Mouse (Mus musculus): ENCODE data around the gene Tm9sf4. TPM values are rescaled to one million over a fixed set of nuclear protein-coding genes. Genes with fewer than 3 reads are reported as not detected.

Tm9sf4 gene
- polyA plus RNA-seq, 1 experiment, result 32.9 TPM

DNA sequence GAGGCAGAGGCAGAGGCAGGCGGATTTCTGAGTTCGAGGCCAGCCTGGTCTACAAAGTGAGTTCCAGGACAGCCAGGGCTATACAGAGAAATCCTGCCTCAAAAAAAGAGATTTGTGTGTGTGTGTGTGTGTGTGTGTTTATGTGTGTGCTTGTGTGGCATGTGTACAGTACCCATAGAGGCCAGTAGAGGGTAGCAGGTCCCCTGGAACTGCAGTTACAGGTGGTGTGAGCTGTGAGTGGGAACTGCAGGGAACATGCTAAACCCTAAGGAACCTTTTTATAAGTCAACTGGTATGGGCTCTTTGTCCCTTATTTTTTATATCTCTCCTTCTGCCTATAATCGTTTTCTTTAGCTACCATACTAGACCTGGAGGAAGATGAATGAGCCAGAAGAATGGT lies 3.8 kb upstream of the Tm9sf4 start:
- no peak for DNase-seq (ENCODE audit: low spot score)

DNA sequence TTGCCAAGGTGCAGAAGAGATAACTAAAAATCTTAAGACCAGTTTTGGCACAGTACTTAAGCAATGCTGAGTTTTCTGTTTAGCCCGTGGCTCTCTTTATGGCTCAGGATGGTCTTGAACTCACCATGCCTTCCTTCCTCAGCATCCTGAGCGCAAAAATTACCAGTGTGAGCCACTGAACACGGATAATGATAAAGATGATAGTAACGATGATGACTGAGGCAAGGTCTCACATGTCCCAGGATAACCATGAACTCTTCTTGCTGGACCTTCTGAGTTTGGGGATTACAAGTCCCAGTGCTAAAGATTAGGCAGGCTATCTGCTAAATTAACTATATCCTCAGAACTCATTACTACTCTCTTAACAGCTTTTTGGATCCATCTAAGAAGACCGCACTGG lies 970 bp upstream of the Tm9sf4 start:
- DNase-seq (ENCODE audit: low spot score), result no peak

DNA sequence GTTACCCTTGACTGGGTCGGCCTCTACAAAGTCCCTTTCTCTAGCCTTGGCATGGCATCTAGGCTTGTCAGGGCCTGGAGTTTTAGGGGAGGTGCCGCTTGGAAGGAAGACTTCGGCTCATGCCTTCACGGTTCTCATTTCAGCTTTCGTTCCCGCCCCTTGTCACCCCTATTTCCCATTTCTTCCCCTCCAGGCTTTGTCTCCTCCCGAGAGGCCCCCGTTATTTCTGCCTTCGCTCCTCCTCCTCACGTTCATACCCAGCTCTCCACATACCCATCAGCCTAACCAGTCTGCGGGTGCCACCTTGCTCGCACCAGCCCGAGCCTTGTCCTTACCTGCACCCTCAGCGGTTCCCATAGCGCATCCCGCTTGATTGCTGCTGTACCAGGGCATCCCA lies 579 bp downstream of the Tm9sf4 start:
- DNase-seq (ENCODE audit: low spot score), result no peak

DNA sequence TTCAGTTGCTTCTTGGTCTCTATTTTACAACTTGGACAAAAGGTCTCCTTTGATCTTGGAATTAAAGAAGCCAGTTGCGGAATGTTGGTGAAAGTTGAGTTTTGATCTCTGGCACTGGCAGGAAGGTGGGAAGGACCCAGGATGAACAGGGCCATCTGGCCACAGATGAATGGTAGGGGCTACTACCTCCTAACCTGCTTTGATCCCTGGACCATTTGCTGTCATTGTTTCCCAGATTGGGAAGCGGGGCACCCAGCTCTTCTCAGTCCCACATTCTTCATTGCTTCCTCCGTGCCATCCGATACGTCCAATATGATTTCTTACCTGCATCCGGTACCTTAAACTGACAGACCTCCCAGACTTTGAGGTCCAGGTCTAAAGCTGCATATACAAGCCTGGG lies 6.0 kb downstream of the Tm9sf4 start:
- DNase-seq (ENCODE audit: low spot score), result no peak

DNA sequence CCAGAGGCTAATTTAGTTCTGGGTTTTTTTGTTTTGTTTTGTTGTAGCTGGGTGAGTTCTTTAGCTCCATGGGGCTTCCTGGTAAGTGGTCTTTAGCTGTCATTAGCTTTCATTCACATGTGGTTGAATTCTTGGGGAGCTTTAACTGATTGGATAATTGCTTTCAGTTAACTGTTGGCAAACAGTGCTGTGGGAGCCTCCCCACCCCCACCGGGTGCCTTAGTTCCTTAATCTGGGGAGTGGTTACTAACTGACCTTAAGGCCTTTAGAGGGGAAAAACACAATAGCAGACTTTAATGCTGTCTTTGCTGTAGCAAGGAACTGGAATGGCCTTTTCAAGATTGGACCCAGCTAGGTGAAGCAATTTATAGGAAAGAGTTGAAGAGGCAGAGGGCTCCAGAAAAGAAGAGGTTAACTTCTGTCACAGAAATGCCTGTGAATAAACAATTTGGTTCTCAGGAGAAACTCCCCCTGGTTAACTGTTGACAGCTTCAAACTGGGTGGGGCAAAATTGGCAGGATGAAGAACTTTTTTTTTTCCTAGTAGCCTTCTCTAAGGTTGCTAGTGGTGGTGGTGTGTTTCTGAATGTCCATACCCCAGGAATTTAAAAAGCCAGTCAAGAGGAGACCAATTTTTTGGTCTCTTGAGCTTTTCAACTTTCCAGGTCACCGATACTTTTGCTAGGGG lies 7.2 kb downstream of the Tm9sf4 start:
- no peak for DNase-seq (ENCODE audit: low spot score)

DNA sequence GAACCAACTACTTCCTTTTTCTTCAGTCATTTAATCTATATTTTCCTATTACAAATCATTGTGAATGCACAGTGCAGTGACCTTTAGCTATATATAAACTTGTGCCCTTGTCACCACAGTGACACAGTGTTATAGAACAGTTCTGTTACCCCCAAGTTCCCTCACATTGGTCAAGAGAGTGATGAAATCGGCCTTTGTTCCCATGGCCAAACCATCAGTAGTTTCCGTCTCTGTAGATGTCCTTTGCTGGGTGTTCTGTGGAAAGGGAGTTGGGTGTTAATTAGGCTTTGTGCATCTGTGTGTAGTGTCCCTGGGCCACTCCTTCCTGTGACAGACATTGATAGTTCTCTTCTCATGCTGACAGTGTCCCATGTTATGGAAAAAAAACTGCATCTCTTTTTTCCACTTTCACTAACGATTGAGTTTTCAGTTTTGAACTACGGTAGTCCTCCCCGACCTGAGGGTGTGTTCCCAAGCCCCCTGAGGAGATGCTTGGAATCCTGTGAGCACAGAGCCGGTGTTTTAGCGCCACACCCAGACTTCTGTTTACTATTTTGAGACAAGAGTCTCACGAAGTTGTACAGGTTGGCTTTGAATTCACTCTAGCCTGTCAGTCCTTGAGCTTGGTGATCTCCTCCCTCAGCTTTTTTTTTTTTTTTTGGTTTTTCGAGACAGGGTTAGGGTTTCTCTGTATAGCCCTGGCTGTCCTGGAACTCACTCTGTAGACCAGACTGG lies 9.6 kb downstream of the Tm9sf4 start:
- no peak for DNase-seq (ENCODE audit: low spot score)

DNA sequence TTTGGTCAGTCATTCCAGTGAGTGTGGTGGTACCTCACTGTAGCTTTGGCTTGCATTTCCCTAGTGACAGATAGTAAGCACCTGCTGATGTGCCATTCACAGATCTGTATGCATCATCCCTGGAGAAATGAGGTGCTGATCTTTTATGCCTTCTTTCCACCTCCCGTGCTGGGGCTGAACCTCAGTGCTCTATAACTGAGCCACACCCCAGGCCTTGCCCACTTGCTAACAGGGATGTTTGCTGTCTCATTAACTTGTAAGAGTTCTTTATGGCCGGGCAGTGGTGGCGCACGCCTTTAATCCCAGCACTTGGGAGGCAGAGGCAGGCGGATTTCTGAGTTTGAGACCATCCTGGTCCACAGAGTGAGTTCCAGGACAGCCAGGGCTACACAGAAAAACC lies 10.9 kb downstream of the Tm9sf4 start:
- DNase-seq (ENCODE audit: low spot score), result no peak

DNA sequence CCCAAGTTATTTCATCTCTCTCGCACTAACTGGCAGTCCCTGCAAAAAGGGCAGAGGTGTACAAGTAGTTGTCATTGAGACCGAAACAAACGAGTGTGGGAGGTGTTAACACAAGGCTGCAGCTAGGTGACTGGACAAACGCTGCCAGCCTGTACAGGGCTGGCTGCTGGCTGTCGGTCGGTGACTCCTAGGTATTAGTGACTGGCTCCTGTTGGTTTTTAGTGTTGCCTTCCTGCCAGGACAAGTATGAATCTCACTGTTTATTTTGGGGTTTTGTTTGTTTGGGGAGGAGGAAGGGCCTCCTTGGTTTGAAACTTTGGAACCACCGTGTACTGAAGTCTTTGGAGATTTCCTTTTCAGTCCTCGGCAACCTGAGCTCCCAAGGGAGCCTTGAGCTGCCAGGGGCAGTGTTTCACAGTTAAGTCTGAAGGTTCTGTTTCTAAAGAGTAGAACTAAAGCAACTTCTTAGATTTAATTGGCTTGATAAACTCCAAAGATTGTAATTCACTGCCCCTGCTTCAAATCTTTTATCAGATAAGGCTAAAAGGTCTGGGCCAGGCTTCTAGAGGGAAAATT lies 15.0 kb downstream of the Tm9sf4 start:
- no peak for DNase-seq (ENCODE audit: low spot score)

DNA sequence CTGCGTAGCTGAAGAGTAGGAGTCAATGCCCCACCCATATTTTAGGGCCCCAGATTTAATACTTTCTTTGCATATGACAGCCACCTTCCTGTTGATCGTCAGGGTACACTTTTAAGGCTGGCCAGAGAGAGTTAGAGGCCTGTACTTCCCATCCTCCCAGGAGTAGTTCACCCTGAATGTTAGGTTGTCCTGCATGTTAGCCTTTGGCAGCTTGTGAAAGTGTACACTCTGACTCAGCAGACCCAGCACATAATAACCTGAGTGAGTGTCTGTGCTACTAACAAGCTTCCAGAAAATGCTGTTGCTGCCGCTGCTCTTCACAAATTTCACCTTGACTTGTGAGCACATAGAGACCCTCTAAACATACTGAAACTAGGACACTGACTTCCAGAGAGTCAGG lies 16.1 kb downstream of the Tm9sf4 start:
- no peak for DNase-seq (ENCODE audit: low spot score)

DNA sequence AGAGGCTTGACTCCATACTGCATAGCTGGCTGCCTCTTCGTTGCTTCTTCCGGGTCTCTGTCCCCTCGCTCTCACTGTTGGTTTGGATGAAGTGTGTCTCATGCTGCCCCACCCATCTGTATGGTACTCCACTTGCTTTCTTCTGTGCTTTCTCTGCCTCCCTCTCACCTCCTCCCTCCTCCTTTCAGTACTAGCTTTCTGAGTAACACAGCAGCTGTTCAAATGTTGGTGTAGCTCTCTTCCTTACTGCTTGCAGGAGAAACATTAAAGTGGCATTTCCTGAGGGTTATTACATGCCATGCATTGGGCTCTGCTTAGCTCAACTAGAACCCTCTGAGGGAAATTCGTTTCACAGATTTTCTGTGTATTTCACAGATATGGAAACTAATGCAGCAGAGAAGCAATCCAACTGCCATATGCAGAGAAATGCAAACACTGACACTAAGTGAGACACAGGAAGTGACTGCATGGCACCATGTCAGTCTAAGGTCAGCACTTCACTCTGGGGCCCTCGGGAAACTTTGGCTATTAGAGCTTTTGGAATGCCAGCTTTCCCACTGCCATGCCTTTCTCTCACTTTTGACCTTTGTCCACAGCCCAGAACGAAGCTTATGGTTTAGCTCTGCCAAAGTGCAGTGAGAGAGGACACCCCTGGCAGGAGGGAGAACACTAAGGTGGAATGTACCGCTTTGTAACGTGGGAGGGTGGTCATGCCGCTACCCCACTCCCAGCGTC lies 18.2 kb downstream of the Tm9sf4 start:
- no peak for DNase-seq (ENCODE audit: low spot score)

DNA sequence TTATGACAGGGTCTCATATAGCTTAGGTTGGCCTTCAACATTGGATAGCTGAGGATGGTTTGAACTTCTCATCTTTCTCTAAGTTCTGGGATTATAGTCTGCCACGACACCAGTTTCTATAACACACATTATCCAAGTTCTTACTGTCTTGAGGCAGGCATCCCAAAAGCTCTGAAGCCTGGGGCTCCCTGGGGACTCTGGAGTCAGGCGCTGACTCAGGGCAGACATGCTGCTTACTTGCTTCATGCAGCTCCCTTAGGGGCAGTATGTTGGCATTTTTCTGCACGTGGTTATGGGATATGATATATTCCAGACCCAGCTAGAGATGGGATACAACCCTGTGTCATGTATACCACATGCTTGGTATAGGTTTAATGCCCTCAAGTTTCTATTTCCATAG lies 18.9 kb downstream of the Tm9sf4 start:
- DNase-seq (ENCODE audit: low spot score), result no peak

DNA sequence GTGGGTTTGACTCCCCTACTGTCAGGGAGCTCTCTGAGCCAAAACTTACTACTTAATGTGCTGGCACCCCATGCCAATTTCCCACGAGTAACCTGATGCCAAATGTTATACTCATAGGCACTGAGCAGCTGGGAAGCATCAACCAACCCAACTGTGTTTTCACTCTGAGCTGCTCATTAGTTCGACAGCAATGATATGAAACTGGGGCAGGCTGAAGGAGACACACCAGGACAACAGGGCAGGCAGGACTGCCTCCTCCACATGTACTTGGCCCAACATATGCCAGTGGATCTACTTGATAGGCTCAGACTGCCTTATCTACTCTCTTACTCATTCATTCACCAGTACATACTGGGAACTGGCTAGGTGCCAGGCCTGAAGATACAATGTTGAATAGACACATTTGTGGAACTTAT lies 25.1 kb downstream of the Tm9sf4 start:
- DNase-seq (ENCODE audit: low spot score), result no peak

DNA sequence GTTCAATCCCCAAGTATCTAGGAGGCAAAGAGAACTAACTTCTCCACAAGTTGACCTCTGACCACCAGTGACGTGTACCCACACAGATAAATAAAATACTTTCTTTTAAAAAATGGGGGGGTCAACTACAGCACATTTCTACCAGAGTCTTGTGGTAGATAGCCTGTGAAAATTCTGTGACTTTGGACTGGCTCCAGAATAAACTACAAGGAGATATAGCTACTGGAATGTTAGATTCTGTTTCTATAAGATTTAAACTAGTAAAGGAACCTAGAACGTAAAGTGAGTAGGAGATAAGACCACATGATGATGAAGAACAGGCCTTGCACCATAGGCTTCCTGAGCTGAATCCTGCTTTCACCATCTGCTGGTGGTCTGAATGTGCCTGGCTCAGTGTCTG lies 26.7 kb downstream of the Tm9sf4 start:
- no peak for DNase-seq (ENCODE audit: low spot score)

DNA sequence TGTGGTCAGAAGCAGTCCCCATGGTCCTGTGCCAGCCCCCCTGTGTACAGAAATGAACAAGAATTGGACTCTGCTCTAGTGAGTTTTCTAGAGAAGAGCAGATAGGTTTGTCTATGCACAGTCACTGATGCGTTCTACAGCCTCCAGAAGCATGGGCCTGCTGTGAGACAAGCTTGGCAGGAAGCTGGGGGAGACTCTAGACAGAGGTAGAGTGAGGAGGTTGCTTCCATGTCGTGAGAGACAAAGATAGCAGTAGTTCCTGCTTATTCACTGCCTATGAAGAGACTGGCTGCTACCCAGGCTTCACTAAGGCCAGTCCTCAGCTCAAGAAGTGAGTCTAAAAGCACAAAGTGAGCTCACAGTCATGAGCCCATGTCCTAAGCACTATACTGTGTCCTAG lies 30.1 kb downstream of the Tm9sf4 start:
- no peak for DNase-seq (ENCODE audit: low spot score)

DNA sequence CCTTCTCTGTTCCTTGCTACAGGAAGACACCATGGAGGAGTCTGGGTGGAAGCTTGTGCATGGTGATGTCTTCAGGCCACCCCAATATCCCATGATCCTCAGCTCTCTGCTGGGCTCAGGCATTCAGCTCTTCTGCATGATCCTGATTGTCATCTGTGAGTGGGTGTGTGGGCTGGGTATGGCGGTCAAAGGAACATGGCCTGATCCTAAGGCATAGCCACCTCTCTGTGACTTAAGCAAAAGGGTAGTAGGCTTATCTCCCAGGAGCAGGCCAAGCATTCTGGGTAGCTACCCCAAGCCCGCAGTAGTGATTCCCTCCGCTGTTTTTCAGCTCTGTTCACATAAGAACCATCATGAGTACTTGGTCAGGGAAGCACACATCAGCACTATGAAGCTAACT lies 33.2 kb downstream of the Tm9sf4 start:
- no peak for DNase-seq (ENCODE audit: low spot score)

DNA sequence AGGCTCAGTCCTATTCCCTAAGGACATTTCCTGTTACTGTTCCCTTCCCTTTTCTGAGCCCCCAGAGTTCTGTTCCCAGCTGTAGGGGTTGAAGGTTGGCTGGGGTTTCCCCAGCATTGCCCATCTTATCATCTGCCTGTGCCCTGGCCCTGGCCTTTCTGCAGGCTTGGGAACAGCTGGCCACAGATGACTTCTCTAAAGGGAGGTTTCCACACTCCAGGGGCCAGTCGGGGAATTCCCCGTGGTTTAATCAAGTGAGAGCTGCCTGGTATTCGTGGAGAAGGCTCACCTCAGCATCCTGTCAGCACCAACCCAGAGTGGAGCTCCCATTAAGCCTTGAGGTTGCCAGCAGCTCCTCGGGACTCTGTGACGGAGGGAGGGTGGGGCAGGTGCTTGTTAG lies 37.4 kb downstream of the Tm9sf4 start:
- DNase-seq (ENCODE audit: low spot score), result no peak

DNA sequence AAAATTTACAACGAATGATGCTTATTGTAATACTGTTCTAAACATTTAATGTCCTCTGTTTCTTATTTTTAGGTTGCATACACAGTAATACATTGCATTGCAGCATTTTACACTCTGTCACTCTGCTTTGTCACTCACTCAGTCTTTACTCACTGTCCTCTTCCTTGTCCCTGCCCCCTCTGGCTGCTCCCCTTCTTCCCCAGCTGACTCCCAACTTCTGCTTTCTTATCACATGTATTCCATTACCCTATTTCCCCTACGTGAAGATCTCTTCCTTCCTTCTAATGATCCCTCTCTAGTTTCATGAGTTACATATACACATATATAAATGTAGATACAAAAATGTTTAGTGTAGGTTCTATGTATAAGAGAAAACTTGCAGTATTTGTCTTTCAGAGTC lies 38.0 kb downstream of the Tm9sf4 start:
- DNase-seq (ENCODE audit: low spot score), result no peak

DNA sequence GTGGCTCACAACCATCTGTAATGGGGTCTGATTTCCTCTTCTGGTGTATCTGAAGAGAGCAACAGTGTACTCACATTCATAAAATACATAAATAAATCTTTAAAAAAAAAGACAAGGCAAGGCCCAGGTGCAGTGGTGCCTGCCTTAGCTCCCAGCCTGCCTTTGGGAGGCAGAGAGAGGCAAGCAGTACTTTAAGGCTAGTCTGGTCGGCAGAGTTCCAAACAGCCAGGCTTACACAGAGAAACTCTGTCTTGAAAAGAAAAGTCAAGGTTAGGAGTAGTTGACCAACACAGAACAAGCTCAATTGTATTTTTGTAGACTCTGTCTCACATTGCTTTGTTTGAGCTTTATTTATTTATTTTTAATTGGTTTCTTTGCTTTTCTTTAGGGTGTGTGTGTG lies 41.7 kb downstream of the Tm9sf4 start:
- DNase-seq (ENCODE audit: low spot score), result no peak

DNA sequence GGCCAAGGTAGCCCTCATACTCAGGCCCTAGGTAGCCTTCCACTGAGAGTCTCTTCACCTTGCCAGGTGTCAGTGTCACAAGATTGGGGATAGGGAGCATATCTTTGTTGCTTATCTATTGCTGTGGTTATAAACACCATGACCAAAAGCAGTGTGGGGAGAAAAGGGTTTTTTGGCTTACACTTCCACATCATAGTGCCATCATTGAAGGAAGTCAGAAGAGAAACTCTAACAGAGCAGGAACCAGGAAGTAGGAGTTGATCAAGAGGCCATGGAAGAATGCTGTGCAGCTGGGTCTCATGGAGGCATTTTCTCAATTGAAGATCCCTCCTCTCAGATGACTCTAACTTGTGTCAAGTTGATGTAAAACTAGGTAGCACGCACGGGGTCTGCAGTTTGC lies 47.0 kb downstream of the Tm9sf4 start:
- DNase-seq (ENCODE audit: low spot score), result no peak

DNA sequence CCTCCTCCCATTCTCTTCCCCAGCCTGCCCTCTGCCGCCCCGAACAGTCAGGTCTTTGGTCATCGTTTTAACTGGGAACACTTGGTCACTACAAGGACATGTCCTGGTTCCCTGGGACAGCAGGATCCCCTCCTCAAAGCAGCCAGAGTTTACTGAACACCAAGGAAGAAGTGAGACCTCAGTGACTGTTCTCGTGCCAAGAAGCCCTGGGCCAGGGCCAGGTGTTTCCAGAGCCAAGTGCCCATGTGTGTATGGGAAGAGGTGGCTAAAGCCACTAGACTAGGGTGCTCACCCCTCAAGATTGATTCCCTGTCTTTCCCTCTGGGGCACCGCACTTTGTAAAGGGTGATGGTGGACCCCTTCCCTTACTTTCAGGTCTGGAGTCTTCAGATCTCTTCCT lies 48.2 kb downstream of the Tm9sf4 start:
- DNase-seq (ENCODE audit: low spot score), result no peak

DNA sequence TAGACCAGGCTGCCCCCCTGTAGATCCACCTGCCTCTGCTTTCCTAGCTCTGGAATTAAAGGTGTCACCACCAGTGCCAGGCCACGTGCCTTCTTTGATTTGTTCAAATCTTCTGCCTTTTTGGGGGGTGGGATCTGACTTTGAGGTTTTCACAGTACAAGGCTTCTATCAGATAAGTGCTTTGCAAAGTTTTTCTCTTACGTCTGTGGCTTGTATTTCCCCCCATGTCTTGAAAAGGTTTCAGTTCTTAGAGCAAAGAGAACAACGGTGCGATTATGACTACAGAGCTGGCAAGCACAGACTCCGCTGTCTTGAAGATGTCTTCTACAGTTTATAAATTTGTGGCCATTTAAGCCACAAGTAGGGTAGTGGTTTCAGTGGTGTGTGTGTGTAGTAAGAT lies 50.3 kb downstream of the Tm9sf4 start:
- no peak for DNase-seq (ENCODE audit: low spot score)

DNA sequence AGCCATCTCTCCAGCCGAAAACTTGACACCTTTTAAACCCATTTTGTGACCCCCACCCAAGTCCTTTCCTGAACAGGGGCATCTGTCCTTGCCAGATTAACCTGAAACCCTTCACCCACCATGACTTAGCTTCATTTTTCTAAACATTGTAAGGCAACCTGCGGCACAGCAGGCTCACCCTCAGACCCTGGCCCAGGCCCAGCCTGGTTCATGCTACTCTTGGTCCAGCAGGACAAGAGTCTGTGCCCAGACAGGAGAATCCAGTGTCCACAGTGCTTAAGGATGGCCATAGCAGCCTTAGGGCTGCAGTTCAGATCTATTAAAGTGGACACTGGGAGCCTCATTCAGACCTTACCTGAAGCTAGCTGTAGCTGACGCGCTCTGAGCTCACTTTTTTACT lies 52.2 kb downstream of the Tm9sf4 start:
- DNase-seq (ENCODE audit: low spot score), result no peak

DNA sequence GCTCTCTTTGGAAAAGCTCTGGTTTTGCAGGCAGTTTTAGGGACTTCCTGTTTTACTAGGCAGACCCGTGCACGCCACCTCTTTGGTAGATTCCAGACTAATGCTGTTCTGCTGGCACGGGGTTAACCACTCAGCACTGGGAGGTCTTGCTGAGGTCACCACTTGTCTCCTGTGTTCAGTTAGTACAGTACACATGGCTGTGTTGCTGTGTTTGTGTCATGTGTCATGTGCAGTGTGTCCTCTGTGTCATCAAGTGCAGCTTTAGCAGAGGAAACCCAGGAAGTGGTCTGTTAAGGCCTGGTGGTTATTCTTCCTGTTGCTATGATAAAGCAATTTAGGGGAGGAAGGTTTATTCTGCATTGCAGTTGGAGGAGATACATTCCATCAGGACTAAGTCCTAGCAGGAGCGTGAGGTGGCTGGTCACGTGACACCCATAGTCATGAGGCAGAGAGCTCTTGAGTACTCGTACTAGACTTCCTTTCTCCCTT lies 53.7 kb downstream of the Tm9sf4 start:
- DNase-seq (ENCODE audit: low spot score), result no peak

Data from urinary bladder, adult 2 months (tissue).